ENCODE assay signal across 23 mouse cellular contexts in genomic region chr5:9716295-9716694, GRCm38 (mm10). TPM values are rescaled to one million over a fixed set of nuclear protein-coding genes. Genes with fewer than 3 reads are reported as not detected.
DNase-seq lines count a peak whose midpoint lies in the region; ATAC-seq lines count a peak whose summit lies in the region.
"Had no signal": no experiment of that assay in that cellular context is flagged by ENCODE, and none has a peak within 500 bp of the region (broad histone marks: within the 10 kb centered on the region; RNA-seq: fewer than 3 reads in every experiment).

No protein-coding gene starts in this region.

- no peak overlapping the region for H3K9ac ChIP-seq in midbrain, embryonic 14.5 days (replicated peaks; ENCODE audit: low read length)
- H3K9ac ChIP-seq: embryonic facial prominence, embryonic 13.5 days; forebrain, embryonic 12.5 days; heart, embryonic 12.5 days had no signal

- H3K4me1 ChIP-seq in midbrain, embryonic 14.5 days (ENCODE audit: control insufficient read depth, insufficient read depth, low read length) = 0 out of 2 replicates have a peak, but pooled peaks cover 4% of the 10 kb centered on the region
- H3K4me1 ChIP-seq in midbrain, embryonic 10.5 days = peaks cover under 1% of the 10 kb centered on the region; the same call in 1 of the 2 replicates
- H3K4me1 ChIP-seq: embryonic facial prominence, embryonic 13.5 days; forebrain, embryonic 12.5 days; heart, embryonic 12.5 days had no signal

- no peak overlapping the region for H3K4me3 ChIP-seq in midbrain, embryonic 14.5 days (replicated peaks; ENCODE audit: low read depth, low read length)
- H3K4me3 ChIP-seq in midbrain, embryonic 10.5 days = no peak overlapping the region
- H3K4me3 ChIP-seq: embryonic facial prominence, embryonic 13.5 days; forebrain, embryonic 12.5 days; heart, adult 2 months; heart, embryonic 12.5 days had no signal

- peak; percentile 6 for DNase-seq in cerebellum, adult 9-11 months
- no peak for DNase-seq in cerebellum, postnatal 4 days (ENCODE audit: low spot score in 2 of 2)
- peak; percentile 31 to 55 for DNase-seq in layer of hippocampus, adult 8-10 months (ENCODE audit: low spot score in 2 of 2)
- no peak for DNase-seq in layer of hippocampus, adult 9-10 months (ENCODE audit: low spot score)
- DNase-seq in midbrain, embryonic 14.5 days = peak; percentile 12
- no peak for DNase-seq in midbrain, embryonic 10.5 days (ENCODE audit: low spot score)
- peak; percentile 6 for DNase-seq in right cerebral cortex, postnatal 4 days
- DNase-seq in right cerebral cortex, adult 18-20 months = no peak
- DNase-seq: adrenal gland, adult 8-10 months; adrenal gland, postnatal 36 days; B cell, adult 2 months; cerebellum, adult 11 months; cerebellum, adult 8-10 months; gastrocnemius, postnatal 10 days; heart, adult 2 months had no signal

- H3K36me3 ChIP-seq in midbrain, embryonic 14.5 days (ENCODE audit: control insufficient read depth, insufficient read depth, low read length) = no peaks in the 10 kb centered on the region
- no peaks in the 10 kb centered on the region for H3K36me3 ChIP-seq in midbrain, embryonic 10.5 days
- H3K36me3 ChIP-seq: embryonic facial prominence, embryonic 13.5 days; forebrain, embryonic 12.5 days; G1E; heart, embryonic 12.5 days had no signal

- ATAC-seq in midbrain, embryonic 14.5 days (ENCODE audit: low FRiP score, low TSS enrichment) = no peak
- ATAC-seq: CD4-positive, CD25-positive, alpha-beta regulatory T cell, adult 4 months; forebrain, embryonic 16.5 days had no signal

- no peaks in the 10 kb centered on the region for H3K9me3 ChIP-seq in midbrain, embryonic 14.5 days (ENCODE audit: control insufficient read depth, low read length)
- H3K9me3 ChIP-seq in midbrain, embryonic 10.5 days (replicated peaks) = no peaks in the 10 kb centered on the region
- H3K9me3 ChIP-seq: embryonic facial prominence, embryonic 13.5 days; forebrain, embryonic 12.5 days; G1E; heart, embryonic 12.5 days had no signal

- no peak overlapping the region for H3K4me2 ChIP-seq in midbrain, embryonic 14.5 days (ENCODE audit: low read length)
- H3K4me2 ChIP-seq: embryonic facial prominence, embryonic 13.5 days; forebrain, embryonic 12.5 days; heart, embryonic 12.5 days had no signal

- 86% methylated on average over 5 of the region's 5 CpGs for WGBS in midbrain, embryonic 14.5 days
- 87% methylated on average over 5 of the region's 5 CpGs for WGBS in midbrain, embryonic 10.5 days

- no peaks in the 10 kb centered on the region for H3K27me3 ChIP-seq in midbrain, embryonic 14.5 days (ENCODE audit: control insufficient read depth, insufficient read depth, low read length)
- no peaks in the 10 kb centered on the region for H3K27me3 ChIP-seq in midbrain, embryonic 10.5 days (ENCODE audit: low read depth, poor library complexity, severe bottlenecking)
- H3K27me3 ChIP-seq: embryonic facial prominence, embryonic 13.5 days; heart, embryonic 12.5 days had no signal

- H3K27ac ChIP-seq in midbrain, embryonic 14.5 days (replicated peaks; ENCODE audit: low read depth, low read length) = no peak overlapping the region
- no peak overlapping the region for H3K27ac ChIP-seq in midbrain, embryonic 10.5 days (replicated peaks)
- H3K27ac ChIP-seq: embryonic facial prominence, embryonic 13.5 days; forebrain, embryonic 12.5 days; heart, adult 2 months had no signal

RNA-seq across cellular contexts. Expression of gene Grm3, which starts 8.7 kb away (rescaled TPM):
- 10 to 100 TPM; 59.9 to 75.7 (median 64.0) TPM for total RNA-seq in layer of hippocampus, adult 8-10 months (2022)
- 34.9 and 39.1 TPM in 2 replicates for polyA plus RNA-seq in midbrain, embryonic 14.5 days (2014; fragmentation: Nextera tagmentation; extraction: Ambion mirVana)
- 1.7 and 4.0 TPM in 2 replicates for polyA plus RNA-seq in midbrain, embryonic 10.5 days (2016; fragmentation: Nextera tagmentation; extraction: Ambion mirVana)
- total RNA-seq: heart, adult 2 months; heart, postnatal 25 days had no signal
- polyA plus RNA-seq: CD4-positive, CD25-positive, alpha-beta regulatory T cell, adult 4 months; G1E; gonadal fat pad, adult 2 months; heart, adult 2 months had no signal

Comparison
In these comparisons a context has a peak if more than half of its experiments do, and no peak if none do; other contexts are left out.
1. DNase-seq: peak in cerebellum, adult 9-11 months (single experiment), layer of hippocampus, adult 8-10 months (2 of 2), midbrain, embryonic 14.5 days (single experiment) and right cerebral cortex, postnatal 4 days (single experiment); none in cerebellum, postnatal 4 days (0 of 2), layer of hippocampus, adult 9-10 months (single experiment), midbrain, embryonic 10.5 days (single experiment) and right cerebral cortex, adult 18-20 months (single experiment).